In genomic region chr11:116086258-116087193, GRCm38 (mm10) we compare ENCODE assay signal across 8 mouse cellular contexts. TPM values are rescaled to one million over a fixed set of nuclear protein-coding genes. Genes with fewer than 3 reads are reported as not detected.
A peak's percentile ranks its signal among the peaks of the same experiment; 100 is the strongest.
DNase-seq lines count a peak whose midpoint lies in the region; ATAC-seq lines count a peak whose summit lies in the region.

Gene Wbp2, minus strand, starts transcription at chr11:116086995.

- no peaks in the 10 kb centered on the region for H3K27me3 ChIP-seq in forebrain, embryonic 14.5 days (replicated peaks; ENCODE audit: control insufficient read depth, insufficient read depth, low read length)
- no peaks in the 10 kb centered on the region for H3K27me3 ChIP-seq in neural tube, embryonic 15.5 days (replicated peaks)

- H3K9ac ChIP-seq in forebrain, embryonic 14.5 days (ENCODE audit: low read length) = peak within 1 kb of the TSS; percentile 54
- peak within 1 kb of the TSS; percentile 52 for H3K9ac ChIP-seq in neural tube, embryonic 15.5 days (replicated peaks)

- WGBS in forebrain, embryonic 14.5 days = 4% methylated on average over 39 of the region's 43 CpGs
- 4% methylated on average over 37 of the region's 43 CpGs for WGBS in neural tube, embryonic 15.5 days

- peak within 1 kb of the TSS; percentile 75; the same call in 1 of the 2 replicates for H3K27ac ChIP-seq in forebrain, embryonic 14.5 days (ENCODE audit: low read depth, low read length)
- peak within 1 kb of the TSS; percentile 85 for H3K27ac ChIP-seq in neural tube, embryonic 15.5 days (replicated peaks)

- no peaks in the 10 kb centered on the region for H3K9me3 ChIP-seq in forebrain, embryonic 14.5 days (replicated peaks; ENCODE audit: control insufficient read depth, low read length)
- no peaks in the 10 kb centered on the region for H3K9me3 ChIP-seq in neural tube, embryonic 15.5 days (replicated peaks)

- peak within 1 kb of the TSS; percentile 44 for H3K4me3 ChIP-seq in forebrain, embryonic 14.5 days (ENCODE audit: low read depth, low read length)
- H3K4me3 ChIP-seq in neural tube, embryonic 15.5 days (replicated peaks) = peak within 1 kb of the TSS; percentile 55

- peak; percentile 97 for ATAC-seq in forebrain, embryonic 14.5 days
- peak; percentile 98 for ATAC-seq in neural tube, embryonic 15.5 days (ENCODE audit: low FRiP score)

- H3K4me1 ChIP-seq in forebrain, embryonic 14.5 days (ENCODE audit: control insufficient read depth, insufficient read depth, low read length) = peaks cover 12% of the 10 kb centered on the region
- H3K4me1 ChIP-seq in neural tube, embryonic 15.5 days = peaks cover 22% of the 10 kb centered on the region

- peak; percentile 100 for DNase-seq in ES-CJ7 (ENCODE audit: low read depth, low spot score)
- peak; percentile 97 for DNase-seq in cerebellum, adult 11 months
- peak; percentile 100 for DNase-seq in forebrain, embryonic 14.5 days (ENCODE audit: low spot score)
- DNase-seq in heart, postnatal 14 days = peak; percentile 95 to 97
- peak; percentile 99 for DNase-seq in layer of hippocampus, adult 11-12 months (ENCODE audit: low spot score)
- peak; percentile 99 for DNase-seq in lung, adult 18-20 months
- DNase-seq in testis, postnatal 14 days (ENCODE audit: low spot score) = peak; percentile 99

- intact Hi-C loops in heart, postnatal 14 days (cut with DNase I) = loop anchor here (5.0 kb wide), 1 partner anchor 131 kb away; no protein-coding TSS in a partner anchor

- H3K4me2 ChIP-seq in forebrain, embryonic 14.5 days (ENCODE audit: low read length) = peak within 1 kb of the TSS; percentile 63
- peak within 1 kb of the TSS; percentile 66 for H3K4me2 ChIP-seq in neural tube, embryonic 15.5 days

- H3K36me3 ChIP-seq in forebrain, embryonic 14.5 days (ENCODE audit: control insufficient read depth, insufficient read depth, low read length) = peaks cover 23% of the 10 kb centered on the region
- peaks cover 21% of the 10 kb centered on the region for H3K36me3 ChIP-seq in neural tube, embryonic 15.5 days

RNA-seq across cellular contexts. Expression of gene Wbp2, which starts in this region (rescaled TPM):
- 145 and 166 TPM in 2 replicates for polyA plus RNA-seq in forebrain, embryonic 14.5 days (2014; fragmentation: Nextera tagmentation; extraction: Ambion mirVana)
- 10 to 100 TPM; 83.6 to 89.5 TPM for total RNA-seq in heart, postnatal 14 days (2021)
- 162 and 167 TPM in 2 replicates for polyA plus RNA-seq in neural tube, embryonic 15.5 days (2015; fragmentation: Nextera tagmentation; extraction: Ambion mirVana)

Comparison
In these comparisons a context has a peak if more than half of its experiments do, and no peak if none do; other contexts are left out.
1. Peak in every context shown above with its lines: DNase-seq, ATAC-seq, H3K4me3 ChIP-seq and H3K27ac ChIP-seq.